Comparison of ENCODE assay signal across 21 mouse cellular contexts in the genomic region with DNA sequence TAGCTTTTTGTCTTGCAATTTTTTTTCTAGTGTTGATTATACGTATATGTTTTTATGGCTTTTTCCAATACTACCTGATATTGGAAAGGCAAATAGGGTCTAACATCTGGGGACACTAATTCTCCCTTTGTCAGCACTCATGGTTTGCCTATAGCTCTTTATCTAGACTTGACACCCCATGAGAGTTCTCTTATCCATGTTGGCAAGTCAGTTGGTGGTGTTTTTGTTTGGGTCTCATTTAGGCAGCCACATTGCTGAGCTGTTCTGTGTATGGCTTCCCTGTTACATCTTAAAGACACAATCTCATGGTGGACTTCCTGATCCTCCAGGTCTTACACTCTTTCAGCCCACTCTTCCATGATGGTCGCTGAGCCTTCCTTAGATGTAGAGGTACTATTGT. TPM values are rescaled to one million over a fixed set of nuclear protein-coding genes. Genes with fewer than 3 reads are reported as not detected.
A peak's percentile ranks its signal among the peaks of the same experiment; 100 is the strongest.
DNase-seq lines count a peak whose midpoint lies in the region; ATAC-seq and TF ChIP-seq lines count a peak whose summit lies in the region.
"Had no signal": no experiment of that assay in that cellular context is flagged by ENCODE, and none has a peak within 500 bp of the region (broad histone marks: within the 10 kb centered on the region; RNA-seq: fewer than 3 reads in every experiment).

No protein-coding gene starts in this region.

- no peak for DNase-seq in liver
- no peak for DNase-seq in liver, embryonic 14.5 days (ENCODE audit: low read depth in 3 of 3, low spot score in 3 of 3)
- DNase-seq in urinary bladder, postnatal 25 days (ENCODE audit: low spot score): no peak
- DNase-seq: adrenal gland, adult 8-10 months; adrenal gland, postnatal 36 days; cerebellum, adult 2 months; cerebellum, postnatal 14 days; embryo, embryonic 11 days; gastrocnemius, adult 2 months; gastrocnemius, postnatal 25 days; heart, postnatal 10 days; heart, postnatal 4 days had no signal

- H3K4me3 ChIP-seq in liver, embryonic 12.5 days: no peak overlapping the region
- H3K4me3 ChIP-seq in limb, embryonic 12.5 days (replicated peaks): no peak overlapping the region
- no peak overlapping the region for H3K4me3 ChIP-seq in liver, embryonic 14.5 days (ENCODE audit: insufficient read depth in 1 of 2, low read depth in 2 of 2, low read length in 2 of 2)
- no peak overlapping the region for H3K4me3 ChIP-seq in kidney, embryonic 15.5 days (replicated peaks)
- H3K4me3 ChIP-seq: embryonic facial prominence, embryonic 15.5 days; erythroblast, embryonic 14.5 days; forebrain, embryonic 10.5 days; gastrocnemius, adult 2 months; heart, embryonic 10.5 days; hindbrain, embryonic 13.5 days had no signal

- TF ChIP-seq EP300 in liver, embryonic 14.5 days (IDR thresholded peaks at IDR 0.05; ENCODE audit: low read depth): no peak; the same call in 1 of the 2 replicates

- H3K36me3 ChIP-seq in liver, embryonic 12.5 days: no peaks in the 10 kb centered on the region
- no peaks in the 10 kb centered on the region for H3K36me3 ChIP-seq in limb, embryonic 12.5 days
- no peaks in the 10 kb centered on the region for H3K36me3 ChIP-seq in liver, embryonic 14.5 days (replicated peaks; ENCODE audit: control insufficient read depth, insufficient read depth, low read depth)
- H3K36me3 ChIP-seq in kidney, embryonic 15.5 days: peaks cover 4% of the 10 kb centered on the region; the same call in 1 of the 2 replicates
- H3K36me3 ChIP-seq: embryonic facial prominence, embryonic 15.5 days; forebrain, embryonic 10.5 days; G1E; heart, embryonic 10.5 days; hindbrain, embryonic 13.5 days had no signal

- no peaks in the 10 kb centered on the region for H3K27me3 ChIP-seq in liver, embryonic 12.5 days (replicated peaks)
- H3K27me3 ChIP-seq in limb, embryonic 12.5 days: no peaks in the 10 kb centered on the region
- no peaks in the 10 kb centered on the region for H3K27me3 ChIP-seq in liver, embryonic 14.5 days (ENCODE audit: control insufficient read depth, insufficient read depth, low read length)
- no peaks in the 10 kb centered on the region for H3K27me3 ChIP-seq in kidney, embryonic 15.5 days
- H3K27me3 ChIP-seq: embryonic facial prominence, embryonic 15.5 days; hindbrain, embryonic 13.5 days had no signal

- H3K4me2 ChIP-seq in liver, embryonic 12.5 days: no peak overlapping the region
- H3K4me2 ChIP-seq in limb, embryonic 12.5 days: no peak overlapping the region
- no peak overlapping the region for H3K4me2 ChIP-seq in liver, embryonic 14.5 days (ENCODE audit: low read depth)
- no peak overlapping the region for H3K4me2 ChIP-seq in kidney, embryonic 15.5 days
- H3K4me2 ChIP-seq: embryonic facial prominence, embryonic 15.5 days; hindbrain, embryonic 13.5 days had no signal

- no peak for TF ChIP-seq CTCF in liver, embryonic 14.5 days (IDR thresholded peaks at IDR 0.05; ENCODE audit: low read depth)

- H3K9ac ChIP-seq in liver, embryonic 12.5 days: no peak overlapping the region
- H3K9ac ChIP-seq in limb, embryonic 12.5 days (replicated peaks): no peak overlapping the region
- H3K9ac ChIP-seq in liver, embryonic 14.5 days (replicated peaks): no peak overlapping the region
- H3K9ac ChIP-seq in kidney, embryonic 15.5 days: no peak overlapping the region
- H3K9ac ChIP-seq: embryonic facial prominence, embryonic 15.5 days; hindbrain, embryonic 13.5 days had no signal

- H3K9me3 ChIP-seq in liver, embryonic 12.5 days (replicated peaks): no peaks in the 10 kb centered on the region
- H3K9me3 ChIP-seq in limb, embryonic 12.5 days: no peaks in the 10 kb centered on the region
- no peaks in the 10 kb centered on the region for H3K9me3 ChIP-seq in liver, embryonic 14.5 days (ENCODE audit: control insufficient read depth, low read length)
- H3K9me3 ChIP-seq in kidney, embryonic 15.5 days (replicated peaks): no peaks in the 10 kb centered on the region
- H3K9me3 ChIP-seq: embryonic facial prominence, embryonic 15.5 days; forebrain, embryonic 10.5 days; G1E; heart, embryonic 10.5 days; hindbrain, embryonic 13.5 days had no signal

- ATAC-seq in liver, embryonic 12.5 days: peak; percentile 71
- no peak for ATAC-seq in limb, embryonic 12.5 days (ENCODE audit: insufficient number of reproducible peaks, insufficient read depth, low FRiP score, low TSS enrichment, low read depth)
- peak; percentile 47; the same call in 1 of the 2 replicates for ATAC-seq in liver, embryonic 14.5 days (ENCODE audit: insufficient read depth)
- no peak for ATAC-seq in kidney, embryonic 15.5 days (replicated peaks; ENCODE audit: low FRiP score)

- 79% methylated on average over 2 of the region's 2 CpGs for WGBS in liver, embryonic 12.5 days (ENCODE audit: insufficient replicate concordance)
- 80% methylated on average over 2 of the region's 2 CpGs for WGBS in limb, embryonic 12.5 days
- 46% methylated on average over 2 of the region's 2 CpGs for WGBS in liver, embryonic 14.5 days (ENCODE audit: insufficient replicate concordance)
- 95% methylated on average over 2 of the region's 2 CpGs for WGBS in kidney, embryonic 15.5 days

- H3K27ac ChIP-seq in liver, embryonic 12.5 days: no peak overlapping the region
- H3K27ac ChIP-seq in limb, embryonic 12.5 days: peak overlapping the region; percentile 51; the same call in 1 of the 2 replicates
- no peak overlapping the region for H3K27ac ChIP-seq in liver, embryonic 14.5 days
- no peak overlapping the region for H3K27ac ChIP-seq in kidney, embryonic 15.5 days
- H3K27ac ChIP-seq: embryonic facial prominence, embryonic 15.5 days; heart, embryonic 10.5 days; hindbrain, embryonic 13.5 days had no signal

- H3K4me1 ChIP-seq in liver, embryonic 12.5 days: 0 out of 2 replicates have a peak, but pooled peaks cover 9% of the 10 kb centered on the region
- peaks cover 27% of the 10 kb centered on the region for H3K4me1 ChIP-seq in limb, embryonic 12.5 days (replicated peaks)
- H3K4me1 ChIP-seq in liver, embryonic 14.5 days (replicated peaks; ENCODE audit: control insufficient read depth in 2 of 2, insufficient read depth in 2 of 2, low read length in 1 of 2): peaks cover 0 to 10% of the 10 kb centered on the region in 2 experiments; a peak in 2 of 4 replicates
- H3K4me1 ChIP-seq in kidney, embryonic 15.5 days: peaks cover 16% of the 10 kb centered on the region

RNA-seq across cellular contexts. Expression of gene Cped1, which starts 42.1 kb away (rescaled TPM):
- polyA plus RNA-seq in liver, embryonic 12.5 days (2016; fragmentation: Nextera tagmentation; extraction: Ambion mirVana): 3.6 and 4.1 TPM in 2 replicates
- 62.3 and 67.7 TPM in 2 replicates for polyA plus RNA-seq in limb, embryonic 12.5 days (2016; fragmentation: Nextera tagmentation; extraction: Ambion mirVana)
- polyA plus RNA-seq in liver, embryonic 14.5 days (2012; rRNA removed): 1.2 and 1.8 TPM in 2 replicates
- 2.5 and 3.3 TPM in 2 replicates for polyA plus RNA-seq in liver, embryonic 14.5 days (2014; fragmentation: Nextera tagmentation; extraction: Ambion mirVana)
- 41.8 and 43.9 TPM in 2 replicates for polyA plus RNA-seq in kidney, embryonic 15.5 days (2015; fragmentation: Nextera tagmentation; extraction: Ambion mirVana)
- polyA plus RNA-seq: G1E had no signal

Comparison
In these comparisons a context has a peak if more than half of its experiments do, and no peak if none do; other contexts are left out.
1. ATAC-seq: peak in liver, embryonic 12.5 days (single experiment) and liver, embryonic 14.5 days (single experiment); none in limb, embryonic 12.5 days (single experiment) and kidney, embryonic 15.5 days (single experiment).